Mouse (Mus musculus): ENCODE data around the gene Dapk1. TPM values are rescaled to one million over a fixed set of nuclear protein-coding genes. Genes with fewer than 3 reads are reported as not detected.

Dapk1 gene
- polyA plus RNA-seq, 1 experiment, result 33.2 TPM

DNA sequence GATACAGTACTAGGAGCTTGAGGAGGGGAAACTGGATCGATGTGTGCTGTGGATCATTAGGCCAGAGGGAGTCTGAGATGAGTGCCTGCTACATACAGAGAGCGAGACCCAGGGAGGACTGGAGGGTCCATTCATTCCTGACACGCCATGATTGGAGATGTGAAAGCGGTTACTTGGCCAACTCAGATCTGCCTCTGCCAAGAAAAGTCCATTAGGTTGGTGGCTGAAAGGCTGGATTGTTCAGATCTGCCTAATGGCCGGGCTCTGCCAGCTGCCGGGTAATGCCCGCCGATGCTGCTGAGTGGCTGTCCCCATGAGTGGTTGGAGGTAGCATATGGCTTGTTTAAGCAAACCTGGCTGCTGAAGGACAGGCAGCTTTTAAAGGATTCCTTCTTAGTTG, 12.4 kb downstream of the Dapk1 start:
- peaks cover 16% of the 10 kb centered on the region for H3K4me1 ChIP-seq (ENCODE audit: control insufficient read depth, insufficient read depth, low read length)
- H3K4me3 ChIP-seq (ENCODE audit: insufficient read depth, low read length), result no peak overlapping the region
- H3K27ac ChIP-seq (ENCODE audit: insufficient read depth, low read depth, low read length), result no peak overlapping the region
- TF ChIP-seq POLR2A (IDR thresholded peaks at IDR 0.05; ENCODE audit: borderline replicate concordance, low read depth, low read length) (no peak), CTCF (IDR thresholded peaks at IDR 0.05; ENCODE audit: low read depth, low read length) (no peak)

GRCm38 (mm10) chr13:60615057-60615650, 13.4 kb downstream of the Dapk1 start:
- TF ChIP-seq POLR2A (IDR thresholded peaks at IDR 0.05; ENCODE audit: borderline replicate concordance, low read depth, low read length) (no peak), CTCF (IDR thresholded peaks at IDR 0.05; ENCODE audit: low read depth, low read length) (no peak)
- Histone ChIP-seq H3K4me3 (ENCODE audit: insufficient read depth, low read length) (no peak overlapping the region), H3K27ac (ENCODE audit: insufficient read depth, low read depth, low read length) (no peak overlapping the region), H3K4me1 (ENCODE audit: control insufficient read depth, insufficient read depth, low read length) (peaks cover 23% of the 10 kb centered on the region)

GRCm38 (mm10) chr13:60616036-60616435, 14.3 kb downstream of the Dapk1 start:
- Histone ChIP-seq H3K4me1 (ENCODE audit: control insufficient read depth, insufficient read depth, low read length) (peaks cover 29% of the 10 kb centered on the region), H3K27ac (ENCODE audit: insufficient read depth, low read depth, low read length) (no peak overlapping the region), H3K4me3 (ENCODE audit: insufficient read depth, low read length) (no peak overlapping the region)
- TF ChIP-seq CTCF (IDR thresholded peaks at IDR 0.05; ENCODE audit: low read depth, low read length) (no peak), POLR2A (IDR thresholded peaks at IDR 0.05; ENCODE audit: borderline replicate concordance, low read depth, low read length) (no peak)

- no peak for TF ChIP-seq CTCF (IDR thresholded peaks at IDR 0.05; ENCODE audit: low read depth, low read length)
- no peak for TF ChIP-seq POLR2A (IDR thresholded peaks at IDR 0.05; ENCODE audit: borderline replicate concordance, low read depth, low read length)
- no peak overlapping the region for H3K4me3 ChIP-seq (ENCODE audit: insufficient read depth, low read length)
- no peak overlapping the region for H3K27ac ChIP-seq (ENCODE audit: insufficient read depth, low read depth, low read length)
- H3K4me1 ChIP-seq (ENCODE audit: control insufficient read depth, insufficient read depth, low read length), result peaks cover 31% of the 10 kb centered on the region
Observed at GRCm38 (mm10) chr13:60618287-60618686, 16.5 kb downstream of the Dapk1 start.

- H3K27ac ChIP-seq (ENCODE audit: insufficient read depth, low read depth, low read length), result peak overlapping the region; percentile 72
- peaks cover 37% of the 10 kb centered on the region for H3K4me1 ChIP-seq (ENCODE audit: control insufficient read depth, insufficient read depth, low read length)
- H3K4me3 ChIP-seq (ENCODE audit: insufficient read depth, low read length), result no peak overlapping the region
- TF ChIP-seq CTCF (IDR thresholded peaks at IDR 0.05; ENCODE audit: low read depth, low read length) (no peak), POLR2A (IDR thresholded peaks at IDR 0.05; ENCODE audit: borderline replicate concordance, low read depth, low read length) (no peak)
Observed at GRCm38 (mm10) chr13:60619723-60620122, 18.0 kb downstream of the Dapk1 start.

DNA sequence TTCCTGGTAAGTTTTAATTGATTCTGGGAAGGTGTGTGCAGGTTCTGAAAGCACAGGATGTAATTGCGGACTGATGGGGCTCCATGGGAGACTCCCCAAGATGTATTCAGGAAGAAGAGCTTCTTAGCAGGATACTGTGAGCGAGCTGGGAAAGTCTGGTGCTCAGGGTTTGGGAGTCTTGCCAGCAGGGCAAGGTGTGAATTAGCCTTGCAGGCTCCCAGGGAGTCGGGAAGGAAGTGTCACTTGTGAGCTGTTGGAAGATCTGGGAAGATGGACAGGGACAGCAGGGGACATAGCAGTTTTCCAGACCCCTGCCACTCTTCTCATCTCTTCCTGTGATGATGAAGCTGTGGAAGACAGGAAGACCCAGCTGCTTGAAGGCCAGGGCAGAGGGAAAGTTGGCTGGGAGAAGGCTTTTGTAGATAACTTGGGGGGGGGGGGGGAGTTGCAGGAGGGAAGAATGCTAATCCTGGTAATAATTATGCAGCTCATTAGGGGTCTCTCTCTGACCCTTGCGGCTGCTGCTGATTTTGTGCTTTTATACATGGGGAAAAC, 19.7 kb downstream of the Dapk1 start:
- no peak for TF ChIP-seq CTCF (IDR thresholded peaks at IDR 0.05; ENCODE audit: low read depth, low read length)
- H3K4me3 ChIP-seq (ENCODE audit: insufficient read depth, low read length), result no peak overlapping the region
- H3K27ac ChIP-seq (ENCODE audit: insufficient read depth, low read depth, low read length), result peak overlapping the region; percentile 82
- peaks cover 35% of the 10 kb centered on the region for H3K4me1 ChIP-seq (ENCODE audit: control insufficient read depth, insufficient read depth, low read length)

DNA sequence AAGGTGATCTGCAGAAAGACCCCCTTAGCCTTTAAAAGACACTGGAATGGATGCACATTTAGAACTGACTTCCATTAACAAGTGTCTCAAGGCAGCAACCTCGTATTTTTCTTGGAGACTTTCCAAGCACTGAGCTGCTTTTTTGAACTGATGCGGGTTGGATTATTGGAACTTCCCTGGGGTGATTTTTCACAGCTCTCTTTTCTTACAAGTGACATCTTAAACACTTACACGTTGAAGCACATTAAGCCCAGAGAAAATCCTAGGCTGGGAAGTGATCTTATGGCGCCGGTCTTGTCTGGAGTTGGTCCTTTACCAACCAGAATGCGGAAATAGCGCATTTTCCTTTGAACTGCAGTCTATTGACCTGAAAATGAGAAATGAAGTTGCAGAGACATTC, 23.8 kb downstream of the Dapk1 start:
- no peak for TF ChIP-seq CTCF (IDR thresholded peaks at IDR 0.05; ENCODE audit: low read depth, low read length)
- no peak for TF ChIP-seq POLR2A (IDR thresholded peaks at IDR 0.05; ENCODE audit: borderline replicate concordance, low read depth, low read length)
- Histone ChIP-seq H3K27ac (ENCODE audit: insufficient read depth, low read depth, low read length) (no peak overlapping the region), H3K4me3 (ENCODE audit: insufficient read depth, low read length) (no peak overlapping the region), H3K4me1 (ENCODE audit: control insufficient read depth, insufficient read depth, low read length) (peaks cover 49% of the 10 kb centered on the region)

DNA sequence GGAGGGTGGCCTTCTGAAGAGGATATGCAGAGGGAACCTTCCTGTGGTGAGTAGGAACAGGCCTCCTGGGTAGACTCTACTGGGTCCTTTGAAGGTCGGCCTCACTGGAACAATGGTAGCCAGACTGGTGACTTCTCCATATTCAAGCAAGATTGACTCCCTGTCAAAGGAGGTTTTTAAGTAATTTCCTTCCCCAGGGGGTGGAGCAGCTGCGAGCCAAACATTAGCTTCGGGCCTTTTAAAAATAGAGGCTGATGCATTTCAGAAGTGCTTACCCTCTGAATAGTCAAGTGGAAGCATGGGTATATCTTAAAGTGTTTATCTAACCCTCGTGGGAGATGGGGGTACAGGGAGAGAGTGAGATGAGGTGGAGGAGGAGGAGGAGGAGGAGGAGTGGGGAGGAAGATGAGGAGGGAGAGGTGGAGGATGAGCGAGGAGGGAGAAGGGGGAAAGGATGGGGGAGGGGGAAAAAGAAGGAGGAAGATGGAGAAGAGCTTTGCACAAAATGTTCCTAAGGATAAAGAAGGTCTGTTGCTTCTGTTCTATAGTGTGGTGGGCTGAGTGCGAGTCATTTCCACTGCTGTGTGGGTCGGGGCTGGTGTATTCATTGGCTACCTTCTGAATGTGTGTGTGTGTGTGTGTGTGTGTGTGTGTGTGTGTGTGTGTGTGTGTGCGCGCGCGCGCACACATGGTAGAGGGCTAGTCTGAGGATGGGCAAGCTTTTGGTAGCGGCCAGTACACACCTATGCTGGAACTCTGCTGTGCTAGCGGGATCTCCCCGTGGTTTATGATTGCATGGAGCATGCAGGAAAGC, 26.3 kb downstream of the Dapk1 start:
- H3K27ac ChIP-seq (ENCODE audit: insufficient read depth, low read depth, low read length), result peak overlapping the region; percentile 51
- H3K4me3 ChIP-seq (ENCODE audit: insufficient read depth, low read length), result no peak overlapping the region
- TF ChIP-seq POLR2A (IDR thresholded peaks at IDR 0.05; ENCODE audit: borderline replicate concordance, low read depth, low read length), result no peak
- no peak for TF ChIP-seq CTCF (IDR thresholded peaks at IDR 0.05; ENCODE audit: low read depth, low read length)
- H3K4me1 ChIP-seq (ENCODE audit: control insufficient read depth, insufficient read depth, low read length), result peaks cover 36% of the 10 kb centered on the region

DNA sequence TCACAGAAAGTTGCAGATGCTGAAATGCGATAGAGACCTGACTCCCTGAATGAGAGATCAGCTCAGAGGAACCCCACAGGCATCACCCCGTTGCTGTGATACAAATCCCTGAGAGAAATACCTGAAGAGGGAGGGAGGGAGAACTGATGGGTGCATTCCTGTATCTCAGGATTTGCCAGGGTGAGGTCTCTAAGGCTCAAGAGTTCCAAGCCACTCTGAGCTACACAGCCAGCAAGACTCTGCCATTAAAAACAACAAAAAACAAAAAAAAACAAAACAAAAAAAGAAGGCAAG, 26.9 kb downstream of the Dapk1 start:
- peaks cover 36% of the 10 kb centered on the region for H3K4me1 ChIP-seq (ENCODE audit: control insufficient read depth, insufficient read depth, low read length)
- H3K4me3 ChIP-seq (ENCODE audit: insufficient read depth, low read length), result no peak overlapping the region
- no peak for TF ChIP-seq CTCF (IDR thresholded peaks at IDR 0.05; ENCODE audit: low read depth, low read length)
- TF ChIP-seq POLR2A (IDR thresholded peaks at IDR 0.05; ENCODE audit: borderline replicate concordance, low read depth, low read length), result no peak
- no peak overlapping the region for H3K27ac ChIP-seq (ENCODE audit: insufficient read depth, low read depth, low read length)

- Histone ChIP-seq H3K27ac (ENCODE audit: insufficient read depth, low read depth, low read length) (no peak overlapping the region), H3K4me3 (ENCODE audit: insufficient read depth, low read length) (no peak overlapping the region), H3K4me1 (ENCODE audit: control insufficient read depth, insufficient read depth, low read length) (peaks cover 30% of the 10 kb centered on the region)
- TF ChIP-seq POLR2A (IDR thresholded peaks at IDR 0.05; ENCODE audit: borderline replicate concordance, low read depth, low read length) (no peak), CTCF (IDR thresholded peaks at IDR 0.05; ENCODE audit: low read depth, low read length) (no peak)
Observed at GRCm38 (mm10) chr13:60629419-60629818, 27.7 kb downstream of the Dapk1 start.
